ENCODE assay signal across 19 mouse cellular contexts in genomic region chr2:32499365-32499764, GRCm38 (mm10). TPM values are rescaled to one million over a fixed set of nuclear protein-coding genes. Genes with fewer than 3 reads are reported as not detected.
A peak's percentile ranks its signal among the peaks of the same experiment; 100 is the strongest.
DNase-seq lines count a peak whose midpoint lies in the region; ATAC-seq lines count a peak whose summit lies in the region.
"Had no signal": no experiment of that assay in that cellular context is flagged by ENCODE, and none has a peak within 500 bp of the region (broad histone marks: within the 10 kb centered on the region; RNA-seq: fewer than 3 reads in every experiment).

No protein-coding gene starts in this region.

- no peaks in the 10 kb centered on the region for H3K36me3 ChIP-seq in heart, embryonic 15.5 days
- no peaks in the 10 kb centered on the region for H3K36me3 ChIP-seq in liver, embryonic 11.5 days (ENCODE audit: control insufficient read depth, insufficient read depth, low read length)
- H3K36me3 ChIP-seq in liver, embryonic 13.5 days = no peaks in the 10 kb centered on the region
- H3K36me3 ChIP-seq: heart, embryonic 10.5 days; midbrain, embryonic 10.5 days had no signal

- 74% methylated on average over 4 of the region's 4 CpGs for WGBS in heart, embryonic 15.5 days
- 67% methylated on average over 4 of the region's 4 CpGs for WGBS in liver, embryonic 11.5 days
- WGBS in liver, embryonic 13.5 days (ENCODE audit: insufficient replicate concordance) = 55% methylated on average over 4 of the region's 4 CpGs

- H3K9ac ChIP-seq in heart, embryonic 15.5 days = no peak overlapping the region
- no peak overlapping the region for H3K9ac ChIP-seq in liver, embryonic 11.5 days (ENCODE audit: low read depth, low read length)
- no peak overlapping the region for H3K9ac ChIP-seq in liver, embryonic 13.5 days
- H3K9ac ChIP-seq: hindbrain, embryonic 14.5 days had no signal

- peak; percentile 41; the same call in 1 of the 2 replicates for ATAC-seq in heart, embryonic 15.5 days (replicated peaks; ENCODE audit: insufficient number of reproducible peaks, insufficient read depth, low FRiP score, low read depth)
- ATAC-seq in liver, embryonic 11.5 days (replicated peaks; ENCODE audit: low FRiP score) = no peak
- no peak for ATAC-seq in liver, embryonic 13.5 days (ENCODE audit: low read depth)
- ATAC-seq: activated CD4-positive, CD25-positive, alpha-beta regulatory T cell, adult 4 months; CD4-positive, CD25-positive, alpha-beta regulatory T cell, adult 4 months; forebrain, embryonic 16.5 days had no signal

- no peak overlapping the region for H3K4me2 ChIP-seq in heart, embryonic 15.5 days
- no peak overlapping the region for H3K4me2 ChIP-seq in liver, embryonic 11.5 days
- no peak overlapping the region for H3K4me2 ChIP-seq in liver, embryonic 13.5 days
- H3K4me2 ChIP-seq: hindbrain, embryonic 14.5 days had no signal

- DNase-seq in heart, adult 9 months (ENCODE audit: low spot score in 2 of 2) = no peak
- no peak for DNase-seq in liver, embryonic 11.5 days (ENCODE audit: low spot score)
- no peak for DNase-seq in liver
- no peak for DNase-seq in liver, embryonic 13.5 days
- peak; percentile 74 for DNase-seq in lung, postnatal 36 days
- no peak for DNase-seq in testis, postnatal 14 days (ENCODE audit: low spot score)
- no peak for DNase-seq in right cerebral cortex, postnatal 10 days (ENCODE audit: low spot score in 2 of 2)
- DNase-seq: cerebellum, adult 18-20 months; cerebellum, postnatal 25 days; embryo, embryonic 11 days; right cerebral cortex, postnatal 25 days had no signal

- H3K27me3 ChIP-seq in heart, embryonic 15.5 days = no peaks in the 10 kb centered on the region
- no peaks in the 10 kb centered on the region for H3K27me3 ChIP-seq in liver, embryonic 11.5 days (replicated peaks; ENCODE audit: control insufficient read depth, insufficient read depth, low read length)
- H3K27me3 ChIP-seq in liver, embryonic 13.5 days = no peaks in the 10 kb centered on the region

- H3K4me3 ChIP-seq in heart, embryonic 15.5 days = no peak overlapping the region
- no peak overlapping the region for H3K4me3 ChIP-seq in liver, embryonic 11.5 days (ENCODE audit: low read depth, low read length)
- no peak overlapping the region for H3K4me3 ChIP-seq in liver, embryonic 13.5 days (replicated peaks)
- H3K4me3 ChIP-seq: heart, embryonic 10.5 days; midbrain, embryonic 10.5 days had no signal

- H3K27ac ChIP-seq in heart, embryonic 15.5 days = no peak overlapping the region
- H3K27ac ChIP-seq in liver, embryonic 11.5 days (ENCODE audit: low read depth, low read length) = peak overlapping the region; percentile 13; the same call in 1 of the 2 replicates
- 0 out of 2 replicates have a peak overlapping the region, but pooled peaks have one; percentile 7 for H3K27ac ChIP-seq in liver, embryonic 13.5 days
- H3K27ac ChIP-seq: heart, embryonic 10.5 days; hindbrain, embryonic 14.5 days; midbrain, embryonic 10.5 days; stomach, postnatal 0 days had no signal

- peaks cover 6% of the 10 kb centered on the region for H3K4me1 ChIP-seq in heart, embryonic 15.5 days (replicated peaks)
- peaks cover 22% of the 10 kb centered on the region for H3K4me1 ChIP-seq in liver, embryonic 11.5 days (replicated peaks; ENCODE audit: control insufficient read depth, insufficient read depth, low read length)
- H3K4me1 ChIP-seq in liver, embryonic 13.5 days (replicated peaks) = peaks cover 29% of the 10 kb centered on the region

- H3K9me3 ChIP-seq in heart, embryonic 15.5 days (replicated peaks) = no peaks in the 10 kb centered on the region
- 0 out of 2 replicates have a peak, but pooled peaks cover 5% of the 10 kb centered on the region for H3K9me3 ChIP-seq in liver, embryonic 11.5 days (ENCODE audit: control insufficient read depth, low read length)
- no peaks in the 10 kb centered on the region for H3K9me3 ChIP-seq in liver, embryonic 13.5 days (replicated peaks)
- H3K9me3 ChIP-seq: heart, embryonic 10.5 days had no signal

RNA-seq across cellular contexts. Expression of gene Fam102a, which starts 35.8 kb away (rescaled TPM):
- polyA plus RNA-seq in heart, embryonic 15.5 days (2015; fragmentation: Nextera tagmentation; extraction: Ambion mirVana) = 4.8 and 8.6 TPM in 2 replicates
- 4.1 and 6.5 TPM in 2 replicates for polyA plus RNA-seq in liver, embryonic 11.5 days (2014; fragmentation: Nextera tagmentation; extraction: Ambion mirVana)
- polyA plus RNA-seq in liver, embryonic 13.5 days (2015; fragmentation: Nextera tagmentation; extraction: Ambion mirVana) = 1.0 and 1.1 TPM in 2 replicates

RNA-seq across cellular contexts. Expression of gene Slc25a25, which starts 48.1 kb away (rescaled TPM):
- polyA plus RNA-seq in heart, embryonic 15.5 days (2015; fragmentation: Nextera tagmentation; extraction: Ambion mirVana) = 9.1 and 12.1 TPM in 2 replicates
- 10.4 and 12.7 TPM in 2 replicates for polyA plus RNA-seq in liver, embryonic 11.5 days (2014; fragmentation: Nextera tagmentation; extraction: Ambion mirVana)
- 8.7 and 9.2 TPM in 2 replicates for polyA plus RNA-seq in liver, embryonic 13.5 days (2015; fragmentation: Nextera tagmentation; extraction: Ambion mirVana)

RNA-seq across cellular contexts. Expression of gene Naif1, which starts 49.1 kb away (rescaled TPM):
- 4.0 and 5.1 TPM in 2 replicates for polyA plus RNA-seq in heart, embryonic 15.5 days (2015; fragmentation: Nextera tagmentation; extraction: Ambion mirVana)
- 4.5 and 5.4 TPM in 2 replicates for polyA plus RNA-seq in liver, embryonic 11.5 days (2014; fragmentation: Nextera tagmentation; extraction: Ambion mirVana)
- 2.2 and 2.4 TPM in 2 replicates for polyA plus RNA-seq in liver, embryonic 13.5 days (2015; fragmentation: Nextera tagmentation; extraction: Ambion mirVana)
